Mouse (Mus musculus) left cerebral cortex, adult 9 months (tissue): ENCODE measurements around the gene H2-M5.
A peak's percentile ranks its signal among the peaks of the same experiment; 100 is the strongest.
"Not testable (repeated sequence)": the region's sequence is repeated elsewhere in the genome, so short reads cannot be mapped to it uniquely, and the experiment has no call there.

Experiments
- DNase-seq, 2 experiments: peaks; one replicate each; pipeline ENCODE4 v3.0.0; 2022; ENCODE audit warnings: low spot score in 2 of 2

Gene H2-M5

GRCm38 (mm10) chr17:36993770-36994325 is 4.5 kb upstream of the H2-M5 start:
- no peak for DNase-seq

GRCm38 (mm10) chr17:36992336-36993104 is 3.2 kb upstream of the H2-M5 start:
- no peak for DNase-seq

- not testable (repeated sequence) for DNase-seq
Measured at GRCm38 (mm10) chr17:36990630-36991029, 1.3 kb upstream of the H2-M5 start.

GRCm38 (mm10) chr17:36988475-36988874 is 862 bp downstream of the H2-M5 start:
- DNase-seq, result no peak

- DNase-seq, result no peak
Measured at GRCm38 (mm10) chr17:36982253-36983155, 6.8 kb downstream of the H2-M5 start.

- no peak for DNase-seq
Measured at GRCm38 (mm10) chr17:36981845-36982244, 7.5 kb downstream of the H2-M5 start.

GRCm38 (mm10) chr17:36981221-36981813 is 8.0 kb downstream of the H2-M5 start, which contains the start of gene 2410137M14Rik:
TSS of gene 2410137M14Rik (minus strand) at chr17:36981237.
- peak in 1 of 2 experiments; percentile 44 for DNase-seq

- DNase-seq, result no peak
Measured at GRCm38 (mm10) chr17:36973271-36973787, 16.0 kb downstream of the H2-M5 start.

- DNase-seq, result no peak
Measured at GRCm38 (mm10) chr17:36972791-36973190, 16.5 kb downstream of the H2-M5 start.

- no peak for DNase-seq
Measured at GRCm38 (mm10) chr17:36971172-36971850, 18.0 kb downstream of the H2-M5 start.

- DNase-seq, result no peak
Measured at GRCm38 (mm10) chr17:36970316-36970890, 18.9 kb downstream of the H2-M5 start.

- no peak for DNase-seq
Measured at GRCm38 (mm10) chr17:36966875-36967274, 22.5 kb downstream of the H2-M5 start.

GRCm38 (mm10) chr17:36961125-36961524 is 28.2 kb downstream of the H2-M5 start:
- DNase-seq, result no peak

GRCm38 (mm10) chr17:36958884-36959283 is 30.5 kb downstream of the H2-M5 start:
- DNase-seq, result no peak

- DNase-seq, result peak; percentile 90 to 97
Measured at GRCm38 (mm10) chr17:36957999-36958743, 31.2 kb downstream of the H2-M5 start, which contains the start of the genes Znrd1 and Znrd1as. TSS of gene Znrd1 (minus strand) at chr17:36958559. TSS of gene Znrd1as (plus strand) at chr17:36958592.

- DNase-seq, result no peak
Measured at GRCm38 (mm10) chr17:36953062-36953461, 36.3 kb downstream of the H2-M5 start.

GRCm38 (mm10) chr17:36952631-36953030 is 36.7 kb downstream of the H2-M5 start:
- DNase-seq, result no peak

- peak; percentile 93 to 98 for DNase-seq
Measured at GRCm38 (mm10) chr17:36950981-36951947, 38.1 kb downstream of the H2-M5 start, which contains the start of gene Ppp1r11. TSS of gene Ppp1r11 (minus strand) at chr17:36951741.
